Mouse (Mus musculus): ENCODE measurements at regions not wholly inside any gene's neighbourhood (a gene's known extent, or its start where the extent isn't known, plus 50 kb on each side); places are given as distances from the start of the nearest gene placed in this dataset.

- TF ChIP-seq CTCF (conservative IDR thresholded peaks at IDR 0.05; ENCODE audit: low read length) (no peak), NANOG (IDR thresholded peaks at IDR 0.05; ENCODE audit: borderline replicate concordance, low read length) (no peak), POU5F1 (IDR thresholded peaks at IDR 0.05; ENCODE audit: borderline replicate concordance, low read length) (no peak)
Observed at GRCm38 (mm10) chr5:50743030-50743429, 684.2 kb upstream of the Adgra3 start.
